Mouse (Mus musculus): ENCODE measurements around the gene Hdac7.

The Hdac7 gene

DNA sequence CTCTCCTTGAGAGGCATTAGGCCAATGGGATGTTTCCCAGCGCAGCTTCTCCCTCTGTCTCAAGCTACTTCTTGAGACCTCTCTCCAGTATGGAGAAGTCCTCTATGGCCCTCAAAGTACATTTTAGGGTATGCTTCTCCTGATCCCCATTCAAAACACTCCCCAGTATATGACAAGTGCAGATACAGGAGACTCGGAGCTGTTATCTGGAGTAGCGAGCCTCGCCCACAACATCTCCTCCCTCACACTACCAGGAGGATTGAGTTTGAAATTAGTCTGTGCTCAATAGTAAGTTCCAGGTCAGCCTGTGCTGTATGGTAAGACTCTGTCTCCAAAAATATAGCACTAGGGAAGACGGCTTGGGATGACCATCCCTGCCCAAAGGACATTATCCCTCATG is 6.7 kb upstream of the Hdac7 start:
- peaks cover 24% of the 10 kb centered on the region for H3K27me3 ChIP-seq (ENCODE audit: insufficient read depth, low read length)
- TF ChIP-seq NANOG (IDR thresholded peaks at IDR 0.05; ENCODE audit: borderline replicate concordance, low read length) (no peak), CTCF (conservative IDR thresholded peaks at IDR 0.05; ENCODE audit: low read length) (no peak), POU5F1 (IDR thresholded peaks at IDR 0.05; ENCODE audit: borderline replicate concordance, low read length) (no peak)
- peaks cover 22% of the 10 kb centered on the region for H3K4me1 ChIP-seq (replicated peaks; ENCODE audit: low read depth, low read length)
- no peaks in the 10 kb centered on the region for H3K36me3 ChIP-seq (ENCODE audit: insufficient read depth, low read length)
- H3K9me3 ChIP-seq (ENCODE audit: low read length) = peaks cover 2% of the 10 kb centered on the region; the same call in 1 of the 2 replicates
- H3K4me3 ChIP-seq (replicated peaks; ENCODE audit: low read length) = no peak overlapping the region

GRCm38 (mm10) chr15:97850441-97850840 is 6.1 kb upstream of the Hdac7 start:
- H3K4me1 ChIP-seq (replicated peaks; ENCODE audit: low read depth, low read length) = peaks cover 22% of the 10 kb centered on the region
- H3K36me3 ChIP-seq (ENCODE audit: insufficient read depth, low read length) = no peaks in the 10 kb centered on the region
- H3K9me3 ChIP-seq (ENCODE audit: low read length) = peaks cover 6% of the 10 kb centered on the region; the same call in 1 of the 2 replicates
- no peak for TF ChIP-seq POU5F1 (IDR thresholded peaks at IDR 0.05; ENCODE audit: borderline replicate concordance, low read length)
- TF ChIP-seq CTCF (conservative IDR thresholded peaks at IDR 0.05; ENCODE audit: low read length) = peak; percentile 50
- no peak overlapping the region for H3K4me3 ChIP-seq (replicated peaks; ENCODE audit: low read length)
- H3K27me3 ChIP-seq (ENCODE audit: insufficient read depth, low read length) = peaks cover 23% of the 10 kb centered on the region

DNA sequence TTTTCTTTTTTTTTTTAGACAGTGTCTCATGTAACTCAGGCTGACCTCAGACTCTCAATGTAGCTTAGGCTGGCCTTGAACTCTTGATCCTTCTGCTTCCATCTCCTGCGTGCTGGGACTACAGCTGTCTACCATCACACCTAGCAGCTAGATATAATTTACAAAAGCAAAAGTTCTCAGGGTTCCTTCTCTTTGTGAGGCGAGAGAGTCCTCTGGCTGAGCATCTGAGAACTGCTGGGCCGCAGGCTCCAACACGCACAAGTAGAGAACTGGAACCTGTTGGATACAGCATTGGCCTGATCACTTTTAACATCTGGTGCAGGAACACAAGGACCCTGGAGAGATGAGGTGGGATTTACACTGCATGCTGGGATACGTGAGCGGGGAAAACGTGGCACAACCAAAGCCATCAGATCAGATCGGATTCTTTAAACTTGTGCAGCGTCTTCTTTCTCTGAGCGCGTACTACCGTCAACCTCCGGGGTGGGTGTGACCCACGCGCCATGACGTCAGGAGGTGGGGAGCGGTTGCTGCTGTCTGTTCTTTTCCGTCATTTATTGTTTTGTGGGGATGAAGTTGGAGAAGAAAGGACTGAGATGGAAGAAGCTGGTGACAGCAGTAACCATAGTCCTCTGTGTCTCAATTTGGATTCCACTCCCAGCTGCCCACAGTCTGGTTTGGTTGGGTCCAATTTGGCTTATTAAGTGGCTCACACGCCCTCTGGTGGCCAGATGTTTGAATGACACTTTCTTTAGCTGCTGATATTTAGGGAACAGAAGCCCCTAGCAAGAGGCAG is 5.0 kb upstream of the Hdac7 start:
- peak overlapping the region; percentile 52 for H3K4me3 ChIP-seq (replicated peaks; ENCODE audit: low read length)
- H3K27me3 ChIP-seq (ENCODE audit: insufficient read depth, low read length) = peaks cover 19% of the 10 kb centered on the region
- H3K4me1 ChIP-seq (replicated peaks; ENCODE audit: low read depth, low read length) = peaks cover 27% of the 10 kb centered on the region
- H3K9me3 ChIP-seq (ENCODE audit: low read length) = peaks cover 6% of the 10 kb centered on the region; the same call in 1 of the 2 replicates
- no peaks in the 10 kb centered on the region for H3K36me3 ChIP-seq (ENCODE audit: insufficient read depth, low read length)
- TF ChIP-seq CTCF (conservative IDR thresholded peaks at IDR 0.05; ENCODE audit: low read length) = peak; percentile 54
- no peak for TF ChIP-seq NANOG (IDR thresholded peaks at IDR 0.05; ENCODE audit: borderline replicate concordance, low read length)
- no peak for TF ChIP-seq POU5F1 (IDR thresholded peaks at IDR 0.05; ENCODE audit: borderline replicate concordance, low read length)

- Histone ChIP-seq H3K36me3 (ENCODE audit: insufficient read depth, low read length) (no peaks in the 10 kb centered on the region), H3K4me3 (replicated peaks; ENCODE audit: low read length) (no peak overlapping the region), H3K9me3 (ENCODE audit: low read length) (peaks cover 6% of the 10 kb centered on the region; the same call in 1 of the 2 replicates), H3K27me3 (ENCODE audit: insufficient read depth, low read length) (peaks cover 19% of the 10 kb centered on the region), H3K4me1 (replicated peaks; ENCODE audit: low read depth, low read length) (peaks cover 19% of the 10 kb centered on the region)
- no peak for TF ChIP-seq CTCF (conservative IDR thresholded peaks at IDR 0.05; ENCODE audit: low read length)
- no peak for TF ChIP-seq POU5F1 (IDR thresholded peaks at IDR 0.05; ENCODE audit: borderline replicate concordance, low read length)
- no peak for TF ChIP-seq NANOG (IDR thresholded peaks at IDR 0.05; ENCODE audit: borderline replicate concordance, low read length)
These were observed 3.6 kb upstream of the Hdac7 start for GRCm38 (mm10) chr15:97847866-97848265.

- TF ChIP-seq NANOG (IDR thresholded peaks at IDR 0.05; ENCODE audit: borderline replicate concordance, low read length) (no peak), CTCF (conservative IDR thresholded peaks at IDR 0.05; ENCODE audit: low read length) (no peak), POU5F1 (IDR thresholded peaks at IDR 0.05; ENCODE audit: borderline replicate concordance, low read length) (no peak)
- peaks cover 6% of the 10 kb centered on the region; the same call in 1 of the 2 replicates for H3K9me3 ChIP-seq (ENCODE audit: low read length)
These were observed 3.0 kb upstream of the Hdac7 start for GRCm38 (mm10) chr15:97847285-97847684.

GRCm38 (mm10) chr15:97846121-97846882 is 2.0 kb upstream of the Hdac7 start:
- Histone ChIP-seq H3K9me3 (ENCODE audit: low read length) (peaks cover 6% of the 10 kb centered on the region; the same call in 1 of the 2 replicates), H3K4me3 (replicated peaks; ENCODE audit: low read length) (no peak overlapping the region), H3K36me3 (ENCODE audit: insufficient read depth, low read length) (no peaks in the 10 kb centered on the region), H3K27me3 (ENCODE audit: insufficient read depth, low read length) (peaks cover 23% of the 10 kb centered on the region), H3K4me1 (replicated peaks; ENCODE audit: low read depth, low read length) (peaks cover 15% of the 10 kb centered on the region)
- no peak for TF ChIP-seq NANOG (IDR thresholded peaks at IDR 0.05; ENCODE audit: borderline replicate concordance, low read length)
- TF ChIP-seq POU5F1 (IDR thresholded peaks at IDR 0.05; ENCODE audit: borderline replicate concordance, low read length) = no peak
- no peak for TF ChIP-seq CTCF (conservative IDR thresholded peaks at IDR 0.05; ENCODE audit: low read length)

More at GRCm38 (mm10) chr15:97847285-97847684, 3.0 kb upstream of the Hdac7 start:
- Histone ChIP-seq H3K4me3 (replicated peaks; ENCODE audit: low read length) (no peak overlapping the region), H3K27me3 (ENCODE audit: insufficient read depth, low read length) (peaks cover 19% of the 10 kb centered on the region), H3K4me1 (replicated peaks; ENCODE audit: low read depth, low read length) (peaks cover 17% of the 10 kb centered on the region), H3K36me3 (ENCODE audit: insufficient read depth, low read length) (no peaks in the 10 kb centered on the region)

- Histone ChIP-seq H3K36me3 (ENCODE audit: insufficient read depth, low read length) (no peaks in the 10 kb centered on the region), H3K27me3 (ENCODE audit: insufficient read depth, low read length) (peaks cover 20% of the 10 kb centered on the region)
- TF ChIP-seq POU5F1 (IDR thresholded peaks at IDR 0.05; ENCODE audit: borderline replicate concordance, low read length) (no peak), NANOG (IDR thresholded peaks at IDR 0.05; ENCODE audit: borderline replicate concordance, low read length) (no peak), CTCF (conservative IDR thresholded peaks at IDR 0.05; ENCODE audit: low read length) (no peak)
These were observed 1.1 kb downstream of the Hdac7 start for GRCm38 (mm10) chr15:97843247-97843651.

GRCm38 (mm10) chr15:97842058-97842457 is 2.2 kb downstream of the Hdac7 start:
- peaks cover 17% of the 10 kb centered on the region for H3K27me3 ChIP-seq (ENCODE audit: insufficient read depth, low read length)
- H3K9me3 ChIP-seq (ENCODE audit: low read length) = peaks cover 11% of the 10 kb centered on the region; the same call in 1 of the 2 replicates
- H3K4me1 ChIP-seq (replicated peaks; ENCODE audit: low read depth, low read length) = peaks cover 34% of the 10 kb centered on the region
- H3K36me3 ChIP-seq (ENCODE audit: insufficient read depth, low read length) = no peaks in the 10 kb centered on the region
- H3K4me3 ChIP-seq (replicated peaks; ENCODE audit: low read length) = no peak overlapping the region
- TF ChIP-seq NANOG (IDR thresholded peaks at IDR 0.05; ENCODE audit: borderline replicate concordance, low read length) = no peak
- no peak for TF ChIP-seq CTCF (conservative IDR thresholded peaks at IDR 0.05; ENCODE audit: low read length)
- TF ChIP-seq POU5F1 (IDR thresholded peaks at IDR 0.05; ENCODE audit: borderline replicate concordance, low read length) = no peak

More at GRCm38 (mm10) chr15:97843247-97843651, 1.1 kb downstream of the Hdac7 start:
- peaks cover 24% of the 10 kb centered on the region for H3K4me1 ChIP-seq (replicated peaks; ENCODE audit: low read depth, low read length)
- H3K4me3 ChIP-seq (replicated peaks; ENCODE audit: low read length) = no peak overlapping the region
- H3K9me3 ChIP-seq (ENCODE audit: low read length) = peaks cover 11% of the 10 kb centered on the region; the same call in 1 of the 2 replicates

All from E14TG2a.4 (cell line).